Mouse (Mus musculus) gastrocnemius, adult 8-10 months (tissue): ENCODE measurements around the gene Pla2g4d. TPM values are rescaled to one million over a fixed set of nuclear protein-coding genes. Genes with fewer than 3 reads are reported as not detected.

Source experiments
- DNase-seq, 2 experiments: peaks; one replicate each; pipeline ENCODE4 v3.0.0; 2022; ENCODE audit warnings: low spot score in 2 of 2
- total RNA-seq, 4 experiments: library from RNA; stranded (reverse); gene quantifications; 2 replicates each; pipeline ENCODE4 v1.2.4; 2022

The Pla2g4d gene
- total RNA-seq, 4 experiments from 2014 or later, result not detected

DNA sequence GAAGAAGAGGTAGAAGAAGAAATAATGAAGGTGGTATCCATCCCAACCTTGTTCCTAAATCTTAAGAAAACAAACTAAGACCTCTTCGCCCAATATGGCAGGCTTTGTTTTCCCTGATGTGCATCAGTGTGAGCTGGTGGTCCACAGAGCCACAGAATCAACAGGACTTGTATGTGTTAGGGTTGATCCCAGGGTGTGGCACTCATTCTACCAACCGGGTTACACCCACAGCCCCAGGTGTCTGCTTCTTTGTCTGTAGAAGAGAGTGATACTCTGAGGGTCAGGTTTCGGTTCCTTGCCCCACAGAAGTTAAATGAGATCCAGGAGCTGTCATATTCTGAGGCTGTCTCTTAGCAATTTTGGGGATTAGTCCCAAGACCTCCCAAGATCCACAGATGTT is 27.7 kb downstream of the Pla2g4d start:
- no peak for DNase-seq

GRCm38 (mm10) chr2:120256259-120256658 is 32.7 kb downstream of the Pla2g4d start:
- no peak for DNase-seq

- no peak for DNase-seq
Measured at GRCm38 (mm10) chr2:120252644-120253043, 36.4 kb downstream of the Pla2g4d start.

DNA sequence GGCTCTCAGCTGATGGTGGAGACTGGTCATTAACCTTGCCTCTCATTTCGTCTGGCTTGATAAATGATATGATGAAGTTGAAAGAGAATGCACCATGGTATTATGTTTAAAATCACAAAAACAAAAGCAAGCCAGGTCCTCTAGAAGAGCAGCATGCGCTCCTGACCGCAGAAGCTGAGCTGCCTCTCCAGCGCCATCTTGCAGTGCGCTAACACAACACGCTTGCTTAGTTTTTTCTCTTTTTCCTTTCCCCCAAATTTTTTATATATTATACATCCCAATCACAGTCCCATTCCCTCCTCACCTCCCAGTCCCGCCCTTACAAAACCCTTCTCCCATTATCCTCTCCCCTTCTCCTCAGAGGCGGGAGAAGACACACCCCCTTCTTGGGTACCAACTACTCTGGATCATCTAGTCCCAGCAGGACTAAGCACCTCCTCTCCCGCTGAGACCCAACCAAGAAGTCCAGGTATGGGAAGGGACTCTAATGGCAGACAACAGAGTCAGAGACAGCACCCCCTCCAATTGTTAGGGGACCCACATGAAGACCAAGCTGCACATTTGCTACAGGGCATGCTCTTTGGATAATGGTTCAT is 43.5 kb downstream of the Pla2g4d start:
- no peak for DNase-seq

GRCm38 (mm10) chr2:120244679-120245420 is 44.1 kb downstream of the Pla2g4d start, which contains the start of gene Pla2g4e:
Gene Pla2g4e (minus strand): TSS chr2:120245335.
- peak; percentile 52 to 66 for DNase-seq

- no peak for DNase-seq
Measured at GRCm38 (mm10) chr2:120243995-120244394, 45.0 kb downstream of the Pla2g4d start.

DNA sequence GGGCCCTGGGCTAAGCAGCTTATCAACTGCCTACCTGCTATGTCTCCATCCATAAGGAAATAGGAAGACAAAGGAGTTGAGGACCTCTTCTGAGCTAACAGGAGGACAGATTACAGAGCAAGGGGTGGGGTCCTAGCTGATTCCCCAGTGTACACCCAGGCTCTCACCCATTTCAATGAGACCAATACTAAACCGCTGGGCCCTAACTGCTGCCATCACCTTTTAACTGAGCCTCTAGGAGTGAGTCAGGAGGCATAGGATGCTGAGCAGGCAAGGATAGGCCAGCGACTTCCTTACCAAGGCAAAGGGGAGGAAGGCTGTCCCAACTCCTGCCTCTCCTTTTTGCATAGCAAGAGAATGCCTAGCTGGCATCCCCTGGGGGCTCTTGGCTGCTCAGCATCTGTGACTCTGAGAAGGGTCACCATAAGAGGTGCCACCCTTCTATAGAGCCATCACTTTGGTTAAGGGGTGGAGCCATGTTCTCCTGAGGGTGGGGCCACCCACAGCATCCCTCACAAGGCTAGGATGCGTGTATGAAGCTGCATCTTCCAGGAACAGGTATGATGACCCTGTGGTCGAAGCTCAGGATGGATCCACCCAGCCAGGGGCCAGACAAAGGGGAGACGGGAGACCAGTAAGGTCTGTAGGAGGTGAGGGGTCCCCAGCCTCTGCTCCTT is 46.1 kb downstream of the Pla2g4d start:
- no peak for DNase-seq

- peak in 1 of 2 experiments; percentile 36 for DNase-seq
Measured at GRCm38 (mm10) chr2:120238733-120239132, 50.3 kb downstream of the Pla2g4d start.

GRCm38 (mm10) chr2:120237784-120238183 is 51.2 kb downstream of the Pla2g4d start:
- no peak for DNase-seq

DNA sequence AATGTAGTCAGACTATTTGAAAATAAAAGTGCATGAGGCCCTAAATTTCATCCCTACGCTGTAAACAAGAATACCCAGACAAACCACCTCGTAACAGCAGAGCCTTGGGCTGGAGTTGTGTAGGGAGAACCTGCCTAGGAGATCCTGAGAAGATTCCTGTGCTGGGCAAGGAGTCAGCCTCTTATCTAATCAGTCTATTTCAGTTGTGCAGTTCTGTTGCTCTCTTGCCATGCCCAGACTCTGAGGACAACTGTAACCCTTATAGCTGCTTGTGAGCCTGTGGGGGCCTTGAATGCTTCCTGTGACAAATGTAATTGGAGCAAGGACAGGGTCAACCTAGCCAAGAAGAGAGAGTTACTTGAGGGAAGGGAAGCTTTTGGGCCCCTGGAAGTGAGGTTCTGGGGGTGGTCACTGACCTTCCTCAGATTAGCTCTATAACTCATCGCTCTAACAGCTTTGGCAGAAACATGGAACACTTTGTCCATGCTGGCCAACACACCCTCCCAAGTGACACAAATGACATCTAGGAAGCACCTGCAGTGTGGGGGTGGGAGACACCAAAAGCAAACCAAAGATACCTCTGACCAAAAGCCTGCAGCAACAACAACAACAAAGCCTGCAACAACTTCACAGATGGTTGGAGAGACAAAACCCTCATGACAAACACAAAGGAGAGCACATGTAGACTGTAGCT is 52.9 kb downstream of the Pla2g4d start:
- peak; percentile 34 to 41 for DNase-seq

DNA sequence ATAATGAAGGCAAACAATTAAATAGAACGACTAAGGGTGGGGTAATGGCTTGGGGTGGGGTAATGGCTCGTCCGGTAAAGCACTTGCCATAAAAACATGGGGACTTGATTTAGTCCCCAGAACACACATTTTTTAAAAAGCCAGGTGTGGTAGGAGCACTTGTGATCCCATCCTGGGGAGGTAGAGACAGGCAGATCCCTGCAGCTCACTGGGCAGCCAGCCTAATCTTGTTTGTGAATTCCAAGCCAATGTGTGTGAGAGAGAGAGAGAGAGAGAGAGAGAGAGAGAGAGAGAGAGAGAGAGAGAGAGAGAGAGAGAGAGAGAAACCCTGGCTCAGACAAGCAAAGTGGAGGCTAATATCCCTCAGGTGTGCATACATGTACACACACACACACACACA is 53.6 kb downstream of the Pla2g4d start:
- DNase-seq, result no peak

DNA sequence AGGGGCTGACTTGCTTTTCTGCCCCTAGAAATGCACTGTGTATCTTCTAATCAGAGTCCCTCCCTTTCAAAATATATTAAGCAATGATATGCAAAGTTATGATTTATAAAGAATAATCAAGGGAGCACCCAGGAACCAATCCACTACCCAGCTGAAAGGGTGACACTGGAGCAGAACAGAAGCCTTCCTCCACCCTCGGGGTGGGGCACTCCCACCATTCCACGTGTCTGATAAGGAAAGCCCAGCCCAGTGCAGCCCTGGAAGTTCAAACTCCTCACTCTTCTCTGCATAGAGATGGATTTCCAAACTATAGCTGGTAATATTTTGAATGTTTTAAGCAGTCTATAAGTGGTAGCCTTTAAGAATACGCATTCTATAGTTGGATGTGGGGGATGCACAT is 57.4 kb downstream of the Pla2g4d start:
- DNase-seq, result no peak

Other genes with a start within 250 kb of the Pla2g4d start
- gene Ehd4, start 134.6 kb downstream of the Pla2g4d start, total RNA-seq, result 10 to 100 TPM; 19.2 to 29.3 (median 25.5) TPM
- gene Pla2g4e, start 43.9 kb downstream of the Pla2g4d start, total RNA-seq, result 10 to 100 TPM; 24.1 to 25.4 (median 25.0) TPM
- gene Pla2g4f, start 25.0 kb upstream of the Pla2g4d start, total RNA-seq, result not detected
- 10 to 100 TPM; 19.9 to 26.3 (median 22.9) TPM for gene Vps39, start 63.9 kb upstream of the Pla2g4d start, total RNA-seq
- 10 to 100 TPM; 36.3 to 42.9 (median 37.6) TPM for gene Ganc, start 114.7 kb upstream of the Pla2g4d start, total RNA-seq
- gene Tmem87a, start 114.9 kb upstream of the Pla2g4d start, total RNA-seq, result 10 to 100 TPM; 36.6 to 47.1 (median 43.3) TPM
- 100 to 1,000 TPM; 126 to 145 (median 128) TPM for gene Capn3, start 166.8 kb upstream of the Pla2g4d start, total RNA-seq